Mouse (Mus musculus) neural tube, embryonic 11.5 days (tissue): ENCODE measurements around the gene Poc1b. TPM values are rescaled to one million over a fixed set of nuclear protein-coding genes. Genes with fewer than 3 reads are reported as not detected.

Experiments used
- ATAC-seq: fragments of 200-750 bp; cut with Nextera tagmentation; 2 replicates; pipeline ENCODE4 v1.8.0; 2017; ENCODE audit warnings: moderate number of reproducible peaks, mild to moderate bottlenecking, moderate TSS enrichment, moderate library complexity; ENCODE audit not compliant: insufficient read depth, low FRiP score, low TSS enrichment
- DNase-seq: peaks from one replicate; pipeline ENCODE4 v3.0.0-alpha.2; 2015; ENCODE audit warnings: low spot score
- H3K27ac ChIP-seq: fragments of 300-500 bp; sonication (generic); 2 replicates; pipeline ENCODE4 v1.5.1; 2014; ENCODE audit warnings: low read depth, mild to moderate bottlenecking, low read length
- H3K27me3 ChIP-seq: fragments of 300-500 bp; sonication (generic); 2 replicates; pipeline ENCODE4 v1.6.1; 2014; ENCODE audit warnings: mild to moderate bottlenecking, low read length, mixed read lengths; ENCODE audit not compliant: control insufficient read depth, insufficient read depth
- H3K36me3 ChIP-seq: fragments of 300-500 bp; sonication (generic); 2 replicates; pipeline ENCODE4 v1.6.1; 2014; ENCODE audit warnings: mild to moderate bottlenecking, low read length, moderate library complexity, mixed read lengths; ENCODE audit not compliant: control insufficient read depth, insufficient read depth
- H3K4me1 ChIP-seq: fragments of 300-500 bp; sonication (generic); 2 replicates; pipeline ENCODE4 v1.6.1; 2014; ENCODE audit warnings: low read length, mixed read lengths; ENCODE audit not compliant: control insufficient read depth, insufficient read depth
- H3K4me2 ChIP-seq: fragments of 300-500 bp; sonication (generic); 2 replicates; pipeline ENCODE4 v1.6.1; 2014; ENCODE audit warnings: low read depth, mild to moderate bottlenecking, moderate library complexity
- H3K4me3 ChIP-seq: fragments of 300-500 bp; sonication (generic); 2 replicates; pipeline ENCODE4 v1.5.1; 2014; ENCODE audit warnings: low read depth, low read length
- H3K9ac ChIP-seq: fragments of 300-500 bp; sonication (generic); 2 replicates; pipeline ENCODE4 v1.6.1; 2014; ENCODE audit warnings: mild to moderate bottlenecking, low read length
- H3K9me3 ChIP-seq: fragments of 300-500 bp; sonication (generic); 2 replicates; pipeline ENCODE4 v1.6.1; 2016; ENCODE audit warnings: low read length; ENCODE audit not compliant: control insufficient read depth
- WGBS: fragments of 180-500 bp; shearing (Covaris S2); extraction: QIAGEN DNeasy Blood & Tissue Kit; methylation state at CpG from one replicate; pipeline ENCODE4 v1.1.7; 2014; 5-methylcytosine and 5-hydroxymethylcytosine counted together
- polyA plus RNA-seq: library from polyadenylated mRNA; unstranded; fragments of >200 nt; fragmentation: Nextera tagmentation; extraction: Ambion mirVana; gene quantifications from 2 replicates; pipeline ENCODE4 v1.2.1, GENCODE M21; 2014

Gene Poc1b
- polyA plus RNA-seq, 1 experiment from 2014 or later: 39.4 TPM

- ATAC-seq (no peak), DNase-seq (no peak)
- no peaks in the 10 kb centered on the region for H3K9me3 ChIP-seq
- H3K27me3 ChIP-seq: no peaks in the 10 kb centered on the region
- 83% methylated on average over 5 of the region's 5 CpGs for WGBS
- H3K36me3 ChIP-seq: no peaks in the 10 kb centered on the region
- H3K9ac ChIP-seq: no peak overlapping the region
- H3K27ac ChIP-seq: no peak overlapping the region
- H3K4me2 ChIP-seq: no peak overlapping the region
- no peak overlapping the region for H3K4me3 ChIP-seq
- H3K4me1 ChIP-seq: peaks cover 16% of the 10 kb centered on the region
Measured at GRCm38 (mm10) chr10:99169765-99170129, 62.9 kb downstream of the Poc1b start.

GRCm38 (mm10) chr10:99171961-99172497 lies 65.2 kb downstream of the Poc1b start:
- no peak overlapping the region for H3K9ac ChIP-seq
- H3K27me3 ChIP-seq: no peaks in the 10 kb centered on the region
- peak overlapping the region; percentile 40; the same call in 1 of the 2 replicates for H3K27ac ChIP-seq
- DNase-seq (peak; percentile 59), ATAC-seq (peak; percentile 73)
- H3K4me3 ChIP-seq: no peak overlapping the region
- H3K4me1 ChIP-seq: peaks cover 16% of the 10 kb centered on the region
- no peaks in the 10 kb centered on the region for H3K9me3 ChIP-seq
- peak overlapping the region; percentile 12; the same call in 1 of the 2 replicates for H3K4me2 ChIP-seq
- H3K36me3 ChIP-seq: no peaks in the 10 kb centered on the region
- 9% methylated on average over 12 of the region's 12 CpGs for WGBS

DNA sequence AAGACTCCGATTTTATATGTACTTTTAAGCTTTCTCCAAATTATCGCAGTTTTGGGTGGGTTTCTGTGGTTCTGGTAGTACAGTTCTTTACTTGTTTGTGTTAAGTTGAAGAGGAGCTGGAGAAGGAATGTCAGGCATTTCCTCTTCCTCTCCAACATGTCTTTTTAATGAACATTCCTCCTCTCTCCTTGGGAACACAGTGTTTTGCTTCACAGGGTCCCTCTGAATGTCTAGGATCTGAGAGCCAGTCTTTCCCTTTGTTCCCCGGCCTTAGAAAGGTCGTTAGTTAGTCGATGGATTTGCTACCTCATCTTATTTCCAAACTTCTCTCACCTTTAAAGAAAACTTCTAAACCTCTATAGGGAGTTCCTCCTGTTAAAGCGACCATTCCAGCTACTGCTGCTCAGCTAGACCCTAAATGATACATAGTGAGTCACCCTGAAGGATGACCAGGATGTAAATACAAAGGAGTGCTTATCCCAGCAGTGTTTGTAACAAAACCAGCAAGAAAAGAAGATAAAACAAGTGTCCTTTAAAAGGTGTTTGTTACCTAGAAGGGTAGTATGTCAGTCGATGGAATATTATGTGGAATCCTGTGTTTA lies 66.2 kb downstream of the Poc1b start:
- ATAC-seq: no peak

DNA sequence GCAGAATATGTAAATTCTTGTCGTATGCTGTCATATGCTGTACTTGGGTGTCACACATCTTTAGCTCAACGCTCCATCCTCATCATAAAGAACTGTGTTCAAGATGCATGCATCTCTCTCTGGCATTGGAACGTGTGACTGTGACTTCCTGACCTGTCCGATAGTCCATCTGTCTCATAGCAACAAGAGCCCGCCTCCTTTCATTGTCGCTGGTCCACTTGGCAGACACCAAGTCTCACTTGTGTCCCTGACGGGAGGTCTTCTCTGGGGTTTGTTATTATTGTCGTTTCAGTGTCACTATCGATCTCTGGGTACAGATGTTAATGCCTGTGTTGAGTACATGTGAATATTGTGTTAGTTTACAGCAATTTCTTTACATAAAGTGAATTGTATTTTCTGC lies 70.1 kb downstream of the Poc1b start:
- Histone ChIP-seq H3K36me3 (0 out of 2 replicates have a peak, but pooled peaks cover 2% of the 10 kb centered on the region), H3K4me3 (no peak overlapping the region), H3K9me3 (no peaks in the 10 kb centered on the region), H3K4me1 (peaks cover 11% of the 10 kb centered on the region), H3K27ac (no peak overlapping the region), H3K27me3 (no peaks in the 10 kb centered on the region), H3K9ac (no peak overlapping the region), H3K4me2 (no peak overlapping the region)
- DNase-seq (no peak), ATAC-seq (no peak)
- WGBS: 76% methylated on average over 9 of the region's 9 CpGs

More for the DNA sequence above, 66.2 kb downstream of the Poc1b start:
- DNase-seq: no peak
- Histone ChIP-seq H3K9ac (no peak overlapping the region), H3K4me2 (no peak overlapping the region), H3K4me3 (no peak overlapping the region), H3K9me3 (no peaks in the 10 kb centered on the region), H3K27ac (no peak overlapping the region), H3K4me1 (peaks cover 16% of the 10 kb centered on the region), H3K27me3 (no peaks in the 10 kb centered on the region), H3K36me3 (no peaks in the 10 kb centered on the region)
- WGBS: 39% methylated on average over 7 of the region's 7 CpGs

- no peak overlapping the region for H3K4me2 ChIP-seq
- DNase-seq (no peak), ATAC-seq (no peak)
- H3K9ac ChIP-seq: no peak overlapping the region
- peaks cover under 1% of the 10 kb centered on the region; the same call in 1 of the 2 replicates for H3K4me1 ChIP-seq
- H3K36me3 ChIP-seq: 0 out of 2 replicates have a peak, but pooled peaks cover 2% of the 10 kb centered on the region
- H3K27me3 ChIP-seq: no peaks in the 10 kb centered on the region
- no peak overlapping the region for H3K27ac ChIP-seq
- WGBS: 94% methylated on average over 2 of the region's 2 CpGs
- no peak overlapping the region for H3K4me3 ChIP-seq
- no peaks in the 10 kb centered on the region for H3K9me3 ChIP-seq
Measured at GRCm38 (mm10) chr10:99178118-99178517, 71.3 kb downstream of the Poc1b start.

GRCm38 (mm10) chr10:99179122-99179521 lies 72.3 kb downstream of the Poc1b start:
- Histone ChIP-seq H3K27me3 (no peaks in the 10 kb centered on the region), H3K4me1 (no peaks in the 10 kb centered on the region), H3K9ac (no peak overlapping the region), H3K4me3 (no peak overlapping the region), H3K9me3 (no peaks in the 10 kb centered on the region), H3K4me2 (no peak overlapping the region), H3K27ac (no peak overlapping the region), H3K36me3 (0 out of 2 replicates have a peak, but pooled peaks cover 2% of the 10 kb centered on the region)
- no peak for ATAC-seq
- 95% methylated on average over 5 of the region's 5 CpGs for WGBS
- DNase-seq: no peak

DNA sequence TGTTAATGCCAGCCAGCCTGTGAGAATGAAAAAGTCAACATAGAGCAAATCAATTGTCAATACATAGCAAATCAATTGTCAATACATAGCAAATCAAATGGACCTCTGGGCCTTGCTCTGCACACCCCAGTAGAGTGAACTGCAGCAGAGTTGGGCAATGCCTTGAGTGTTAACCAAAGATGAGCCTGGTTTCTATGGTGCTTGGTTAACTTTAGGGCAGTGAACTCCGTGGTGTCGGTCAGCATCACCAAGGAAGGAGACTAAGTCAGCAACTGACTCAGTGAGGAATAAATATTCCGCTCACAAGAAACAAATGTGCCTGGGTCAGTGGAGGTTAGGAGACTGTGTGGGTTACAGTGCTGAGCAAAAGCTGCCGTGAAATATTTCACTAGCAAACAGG lies 72.7 kb downstream of the Poc1b start:
- H3K4me2 ChIP-seq: no peak overlapping the region
- 0 out of 2 replicates have a peak, but pooled peaks cover 2% of the 10 kb centered on the region for H3K36me3 ChIP-seq
- H3K4me3 ChIP-seq: no peak overlapping the region
- H3K4me1 ChIP-seq: no peaks in the 10 kb centered on the region
- H3K9ac ChIP-seq: no peak overlapping the region
- no peaks in the 10 kb centered on the region for H3K9me3 ChIP-seq
- no peaks in the 10 kb centered on the region for H3K27me3 ChIP-seq
- WGBS: 93% methylated on average over 4 of the region's 4 CpGs
- DNase-seq: no peak
- H3K27ac ChIP-seq: no peak overlapping the region
- no peak for ATAC-seq

- ATAC-seq: no peak
- DNase-seq: no peak
- no peak overlapping the region for H3K27ac ChIP-seq
- no peaks in the 10 kb centered on the region for H3K9me3 ChIP-seq
- no peak overlapping the region for H3K4me2 ChIP-seq
- H3K4me1 ChIP-seq: no peaks in the 10 kb centered on the region
- H3K9ac ChIP-seq: no peak overlapping the region
- no peaks in the 10 kb centered on the region for H3K27me3 ChIP-seq
- H3K36me3 ChIP-seq: 0 out of 2 replicates have a peak, but pooled peaks cover 2% of the 10 kb centered on the region
- no peak overlapping the region for H3K4me3 ChIP-seq
- WGBS: 93% methylated on average over 8 of the region's 8 CpGs
Measured at GRCm38 (mm10) chr10:99181497-99181896, 74.7 kb downstream of the Poc1b start.

DNA sequence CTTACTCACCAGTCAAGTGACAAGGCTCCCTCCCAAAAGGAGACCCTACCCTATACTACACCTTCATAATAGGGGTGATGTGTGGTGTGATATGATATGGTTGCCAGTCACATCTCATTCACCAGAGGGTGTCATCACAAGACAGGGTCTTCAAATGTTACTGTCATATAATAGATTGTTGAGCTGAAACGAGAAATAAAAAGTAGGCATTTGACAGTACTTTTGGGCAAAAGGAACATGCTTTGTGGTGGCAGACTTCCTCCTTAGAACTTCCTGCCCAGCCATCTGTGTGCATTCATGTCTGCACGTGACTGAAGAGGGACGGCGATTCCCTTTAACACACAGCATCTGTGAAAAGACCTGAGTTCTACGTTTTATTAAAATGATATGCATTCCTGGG lies 75.3 kb downstream of the Poc1b start:
- Histone ChIP-seq H3K9me3 (no peaks in the 10 kb centered on the region), H3K27ac (no peak overlapping the region), H3K4me1 (no peaks in the 10 kb centered on the region), H3K4me3 (no peak overlapping the region), H3K9ac (no peak overlapping the region), H3K4me2 (no peak overlapping the region), H3K27me3 (no peaks in the 10 kb centered on the region), H3K36me3 (0 out of 2 replicates have a peak, but pooled peaks cover 2% of the 10 kb centered on the region)
- no peak for DNase-seq
- no peak for ATAC-seq
- 83% methylated on average over 5 of the region's 5 CpGs for WGBS
